Mouse (Mus musculus) forebrain, embryonic 15.5 days (tissue): ENCODE data around the gene Mbtd1. TPM values are rescaled to one million over a fixed set of nuclear protein-coding genes. Genes with fewer than 3 reads are reported as not detected.
A peak's percentile ranks its signal among the peaks of the same experiment; 100 is the strongest.
"Not testable (repeated sequence)": the region's sequence is repeated elsewhere in the genome, so short reads cannot be mapped to it uniquely, and the experiment has no call there.

Experiments used
- ATAC-seq: fragments of 200-750 bp; cut with Nextera tagmentation; replicated peaks from 2 replicates; pipeline ENCODE4 v1.8.0; 2017; ENCODE audit warnings: mild to moderate bottlenecking, moderate TSS enrichment, moderate library complexity
- H3K27ac ChIP-seq: fragments of 300-500 bp; sonication (generic); replicated peaks from 2 replicates; pipeline ENCODE4 v1.5.1; 2015; ENCODE audit warnings: mild to moderate bottlenecking, inconsistent platforms
- H3K27me3 ChIP-seq: fragments of 300-500 bp; sonication (generic); 2 replicates; pipeline ENCODE4 v1.6.1; 2015; ENCODE audit warnings: inconsistent platforms
- H3K36me3 ChIP-seq: fragments of 300-500 bp; sonication (generic); 2 replicates; pipeline ENCODE4 v1.6.1; 2015; ENCODE audit warnings: mild to moderate bottlenecking, inconsistent platforms
- H3K4me1 ChIP-seq: fragments of 300-500 bp; sonication (generic); 2 replicates; pipeline ENCODE4 v1.6.1; 2015; ENCODE audit warnings: inconsistent platforms
- H3K4me2 ChIP-seq: fragments of 300-500 bp; sonication (generic); replicated peaks from 2 replicates; pipeline ENCODE4 v1.6.1; 2015; ENCODE audit warnings: mild to moderate bottlenecking, inconsistent platforms
- H3K4me3 ChIP-seq: fragments of 300-500 bp; sonication (generic); 2 replicates; pipeline ENCODE4 v1.5.1; 2015; ENCODE audit warnings: mild to moderate bottlenecking, inconsistent platforms
- H3K9ac ChIP-seq: fragments of 300-500 bp; sonication (generic); replicated peaks from 2 replicates; pipeline ENCODE4 v1.6.1; 2015; ENCODE audit warnings: mild to moderate bottlenecking, inconsistent platforms
- H3K9me3 ChIP-seq: fragments of 300-500 bp; sonication (generic); 2 replicates; pipeline ENCODE4 v1.6.1; 2016; ENCODE audit warnings: inconsistent platforms
- WGBS: fragments of 180-500 bp; shearing (Covaris S2); methylation state at CpG from one replicate; pipeline ENCODE4 v1.1.7; 2015; ENCODE audit warnings: mixed read lengths; 5-methylcytosine and 5-hydroxymethylcytosine counted together
- polyA plus RNA-seq: library from polyadenylated mRNA; unstranded; fragments of >200 nt; fragmentation: Nextera tagmentation; extraction: Ambion mirVana; gene quantifications from 2 replicates; pipeline ENCODE4 v1.2.1, GENCODE M21; 2015

Gene Mbtd1
- polyA plus RNA-seq, 1 experiment from 2014 or later: 43.8 TPM

- H3K9ac ChIP-seq: peak overlapping the region; percentile 98
- no peaks in the 10 kb centered on the region for H3K9me3 ChIP-seq
- H3K27ac ChIP-seq: peak overlapping the region; percentile 97
- no peaks in the 10 kb centered on the region for H3K27me3 ChIP-seq
- under 1% methylated on average over 34 of the region's 34 CpGs for WGBS
- H3K4me2 ChIP-seq: peak overlapping the region; percentile 89
- peak overlapping the region; percentile 100 for H3K4me3 ChIP-seq
- peaks cover 2% of the 10 kb centered on the region; the same call in 1 of the 2 replicates for H3K36me3 ChIP-seq
- peaks cover 50% of the 10 kb centered on the region for H3K4me1 ChIP-seq
- no peak for ATAC-seq
These were observed 893 bp downstream of the Mbtd1 start for GRCm38 (mm10) chr11:93886411-93887079.

- Histone ChIP-seq H3K9ac (peak overlapping the region; percentile 98), H3K4me2 (peak overlapping the region; percentile 89), H3K36me3 (peaks cover 4% of the 10 kb centered on the region), H3K27me3 (no peaks in the 10 kb centered on the region), H3K4me1 (peaks cover 50% of the 10 kb centered on the region), H3K9me3 (no peaks in the 10 kb centered on the region), H3K4me3 (peak overlapping the region; percentile 100), H3K27ac (0 out of 2 replicates have a peak overlapping the region, but pooled peaks have one; percentile 97)
- WGBS: 8% methylated on average over 4 of the region's 4 CpGs
- ATAC-seq: no peak
These were observed 1.4 kb downstream of the Mbtd1 start for GRCm38 (mm10) chr11:93887080-93887447.

GRCm38 (mm10) chr11:93897732-93898131 is 12.1 kb downstream of the Mbtd1 start:
- WGBS: 84% methylated on average over 3 of the region's 3 CpGs
- no peak for ATAC-seq

GRCm38 (mm10) chr11:93906834-93907233 is 21.2 kb downstream of the Mbtd1 start:
- no peak for ATAC-seq
- Histone ChIP-seq H3K9me3 (no peaks in the 10 kb centered on the region), H3K36me3 (peaks cover 59% of the 10 kb centered on the region), H3K27me3 (no peaks in the 10 kb centered on the region), H3K4me3 (no peak overlapping the region), H3K9ac (no peak overlapping the region), H3K4me2 (no peak overlapping the region), H3K4me1 (no peaks in the 10 kb centered on the region), H3K27ac (no peak overlapping the region)
- 83% methylated on average over 4 of the region's 4 CpGs for WGBS

More at GRCm38 (mm10) chr11:93897732-93898131, 12.1 kb downstream of the Mbtd1 start:
- Histone ChIP-seq H3K27me3 (no peaks in the 10 kb centered on the region), H3K9me3 (no peaks in the 10 kb centered on the region), H3K36me3 (peaks cover 15% of the 10 kb centered on the region), H3K4me3 (no peak overlapping the region), H3K4me2 (no peak overlapping the region), H3K4me1 (no peaks in the 10 kb centered on the region), H3K27ac (no peak overlapping the region), H3K9ac (no peak overlapping the region)

GRCm38 (mm10) chr11:93907839-93908238 is 22.2 kb downstream of the Mbtd1 start:
- no peak for ATAC-seq
- no peak overlapping the region for H3K4me2 ChIP-seq
- H3K27ac ChIP-seq: no peak overlapping the region
- peaks cover 66% of the 10 kb centered on the region for H3K36me3 ChIP-seq
- 89% methylated on average over 3 of the region's 3 CpGs for WGBS
- H3K4me1 ChIP-seq: no peaks in the 10 kb centered on the region
- no peak overlapping the region for H3K9ac ChIP-seq
- no peaks in the 10 kb centered on the region for H3K9me3 ChIP-seq
- H3K4me3 ChIP-seq: no peak overlapping the region
- H3K27me3 ChIP-seq: no peaks in the 10 kb centered on the region

- Histone ChIP-seq H3K4me2 (no peak overlapping the region), H3K36me3 (peaks cover 71% of the 10 kb centered on the region), H3K4me1 (no peaks in the 10 kb centered on the region), H3K9me3 (no peaks in the 10 kb centered on the region), H3K27ac (no peak overlapping the region), H3K4me3 (no peak overlapping the region), H3K9ac (no peak overlapping the region), H3K27me3 (no peaks in the 10 kb centered on the region)
- 90% methylated on average over 9 of the region's 9 CpGs for WGBS
- ATAC-seq: no peak
These were observed 23.2 kb downstream of the Mbtd1 start for GRCm38 (mm10) chr11:93908829-93909228.

- no peaks in the 10 kb centered on the region for H3K27me3 ChIP-seq
- no peak overlapping the region for H3K27ac ChIP-seq
- no peaks in the 10 kb centered on the region for H3K4me1 ChIP-seq
- H3K9ac ChIP-seq: no peak overlapping the region
- no peak for ATAC-seq
- H3K36me3 ChIP-seq: peaks cover 79% of the 10 kb centered on the region
- no peak overlapping the region for H3K4me2 ChIP-seq
- WGBS: 92% methylated on average over 3 of the region's 3 CpGs
- H3K4me3 ChIP-seq: no peak overlapping the region
- no peaks in the 10 kb centered on the region for H3K9me3 ChIP-seq
These were observed 26.0 kb downstream of the Mbtd1 start for GRCm38 (mm10) chr11:93911603-93912002.

- not testable (repeated sequence) for H3K27ac ChIP-seq, H3K4me1 ChIP-seq, ATAC-seq, H3K4me2 ChIP-seq, H3K27me3 ChIP-seq, H3K9ac ChIP-seq, H3K9me3 ChIP-seq, H3K4me3 ChIP-seq
- 96% methylated on average over 2 of the region's 2 CpGs for WGBS
- peaks cover 80% of the 10 kb centered on the region for H3K36me3 ChIP-seq
These were observed 29.4 kb downstream of the Mbtd1 start for GRCm38 (mm10) chr11:93915019-93915418.

- H3K4me3 ChIP-seq: no peak overlapping the region
- H3K9me3 ChIP-seq: no peaks in the 10 kb centered on the region
- no peak overlapping the region for H3K27ac ChIP-seq
- peaks cover 76% of the 10 kb centered on the region for H3K36me3 ChIP-seq
- no peaks in the 10 kb centered on the region for H3K27me3 ChIP-seq
- H3K4me1 ChIP-seq: no peaks in the 10 kb centered on the region
- no peak overlapping the region for H3K9ac ChIP-seq
- ATAC-seq: no peak
- H3K4me2 ChIP-seq: no peak overlapping the region
These were observed 43.5 kb downstream of the Mbtd1 start for GRCm38 (mm10) chr11:93929106-93929505.

GRCm38 (mm10) chr11:93940906-93941305 is 55.3 kb downstream of the Mbtd1 start:
- 94% methylated on average over 2 of the region's 2 CpGs for WGBS
- H3K9me3 ChIP-seq: no peaks in the 10 kb centered on the region
- peaks cover 41% of the 10 kb centered on the region for H3K36me3 ChIP-seq
- H3K4me3 ChIP-seq: no peak overlapping the region
- no peaks in the 10 kb centered on the region for H3K4me1 ChIP-seq
- no peak for ATAC-seq
- no peak overlapping the region for H3K27ac ChIP-seq
- no peaks in the 10 kb centered on the region for H3K27me3 ChIP-seq
- H3K4me2 ChIP-seq: no peak overlapping the region
- H3K9ac ChIP-seq: no peak overlapping the region

- WGBS: 76% methylated on average over 3 of the region's 3 CpGs
- H3K36me3 ChIP-seq: peaks cover 33% of the 10 kb centered on the region; the same call in 1 of the 2 replicates
These were observed 59.3 kb downstream of the Mbtd1 start for GRCm38 (mm10) chr11:93944986-93945385.

GRCm38 (mm10) chr11:93948887-93949567 is 63.4 kb downstream of the Mbtd1 start:
- Histone ChIP-seq H3K9me3 (no peaks in the 10 kb centered on the region), H3K4me1 (peaks cover 16% of the 10 kb centered on the region), H3K4me3 (no peak overlapping the region), H3K9ac (no peak overlapping the region), H3K27me3 (no peaks in the 10 kb centered on the region), H3K27ac (no peak overlapping the region), H3K4me2 (no peak overlapping the region), H3K36me3 (peaks cover 39% of the 10 kb centered on the region)
- 88% methylated on average over 9 of the region's 9 CpGs for WGBS
- ATAC-seq: no peak

More at GRCm38 (mm10) chr11:93944986-93945385, 59.3 kb downstream of the Mbtd1 start:
- Histone ChIP-seq H3K4me3 (no peak overlapping the region), H3K27ac (no peak overlapping the region), H3K9ac (no peak overlapping the region), H3K4me2 (no peak overlapping the region), H3K27me3 (no peaks in the 10 kb centered on the region), H3K4me1 (no peaks in the 10 kb centered on the region), H3K9me3 (no peaks in the 10 kb centered on the region)
- no peak for ATAC-seq
